9 mouse cellular contexts compared by ENCODE assay signal in genomic region chr10:42584436-42584983, GRCm38 (mm10). TPM values are rescaled to one million over a fixed set of nuclear protein-coding genes. Genes with fewer than 3 reads are reported as not detected.
DNase-seq lines count a peak whose midpoint lies in the region; ATAC-seq lines count a peak whose summit lies in the region.
"Had no signal": no experiment of that assay in that cellular context is flagged by ENCODE, and none has a peak within 500 bp of the region (broad histone marks: within the 10 kb centered on the region; RNA-seq: fewer than 3 reads in every experiment).

No protein-coding gene starts in this region.

- ATAC-seq in heart, embryonic 14.5 days (ENCODE audit: insufficient number of reproducible peaks, insufficient read depth, low FRiP score, low read depth), result no peak
- no peak for ATAC-seq in forebrain, embryonic 12.5 days (ENCODE audit: low FRiP score)
- no peak for ATAC-seq in limb, embryonic 15.5 days (ENCODE audit: insufficient number of reproducible peaks, low FRiP score, low TSS enrichment, low read depth)

- peak overlapping the region in 1 of 2 experiments; percentile 39; a peak in 2 of 4 replicates for H3K4me3 ChIP-seq in heart, embryonic 14.5 days (ENCODE audit: control insufficient read depth in 1 of 2, insufficient read depth in 1 of 2, low read depth in 1 of 2, low read length in 2 of 2)
- H3K4me3 ChIP-seq in forebrain, embryonic 12.5 days (replicated peaks), result peak overlapping the region; percentile 72
- H3K4me3 ChIP-seq in limb, embryonic 15.5 days, result peak overlapping the region; percentile 29

- H3K27me3 ChIP-seq in heart, embryonic 14.5 days (ENCODE audit: control insufficient read depth, insufficient read depth, low read length), result peaks cover 98% of the 10 kb centered on the region
- peaks cover 38% of the 10 kb centered on the region for H3K27me3 ChIP-seq in forebrain, embryonic 12.5 days
- H3K27me3 ChIP-seq in limb, embryonic 15.5 days, result peaks cover 94% of the 10 kb centered on the region

- H3K27ac ChIP-seq in heart, embryonic 14.5 days (replicated peaks in 1 of 2; ENCODE audit: control insufficient read depth in 1 of 2, insufficient read depth in 1 of 2, low read depth in 2 of 2, low read length in 2 of 2), result no peak overlapping the region
- peak overlapping the region; percentile 90 for H3K27ac ChIP-seq in forebrain, embryonic 12.5 days
- no peak overlapping the region for H3K27ac ChIP-seq in limb, embryonic 15.5 days

- H3K9ac ChIP-seq in heart, embryonic 14.5 days (ENCODE audit: low read length), result no peak overlapping the region
- H3K9ac ChIP-seq in forebrain, embryonic 12.5 days, result peak overlapping the region; percentile 97
- H3K9ac ChIP-seq in limb, embryonic 15.5 days, result no peak overlapping the region

- intact Hi-C loops in heart, postnatal 25 days (cut with DNase I), result no loop called here

- H3K36me3 ChIP-seq in heart, embryonic 14.5 days (ENCODE audit: control insufficient read depth, insufficient read depth, low read length), result no peaks in the 10 kb centered on the region
- H3K36me3 ChIP-seq in forebrain, embryonic 12.5 days (replicated peaks), result no peaks in the 10 kb centered on the region; the same call in 1 of the 2 replicates
- no peaks in the 10 kb centered on the region for H3K36me3 ChIP-seq in limb, embryonic 15.5 days

- H3K4me2 ChIP-seq in heart, embryonic 14.5 days (ENCODE audit: low read length), result peak overlapping the region; percentile 57
- peak overlapping the region; percentile 73 for H3K4me2 ChIP-seq in forebrain, embryonic 12.5 days
- H3K4me2 ChIP-seq in limb, embryonic 15.5 days, result peak overlapping the region; percentile 47

- no peak for DNase-seq in heart, postnatal 25 days (ENCODE audit: low spot score)
- peak; percentile 54 for DNase-seq in ES-CJ7 (ENCODE audit: low read depth, low spot score)
- DNase-seq in testis, postnatal 10 days (ENCODE audit: low spot score), result no peak
- DNase-seq in spleen, adult 12 weeks (ENCODE audit: low spot score), result no peak
- DNase-seq in spleen, postnatal 14 days (ENCODE audit: low spot score in 2 of 2), result no peak

- H3K9me3 ChIP-seq in heart, embryonic 14.5 days (ENCODE audit: control insufficient read depth, low read length), result 0 out of 2 replicates have a peak, but pooled peaks cover 3% of the 10 kb centered on the region
- no peaks in the 10 kb centered on the region for H3K9me3 ChIP-seq in forebrain, embryonic 12.5 days
- no peaks in the 10 kb centered on the region for H3K9me3 ChIP-seq in limb, embryonic 15.5 days

- H3K4me1 ChIP-seq in heart, embryonic 14.5 days (ENCODE audit: control insufficient read depth in 2 of 2, insufficient read depth in 2 of 2, low read length in 2 of 2), result peaks cover 5 to 27% of the 10 kb centered on the region in 2 experiments; a peak in 3 of 4 replicates
- peaks cover 71% of the 10 kb centered on the region for H3K4me1 ChIP-seq in forebrain, embryonic 12.5 days
- peaks cover 43% of the 10 kb centered on the region for H3K4me1 ChIP-seq in limb, embryonic 15.5 days

- whole genome bisulfite sequencing in heart, embryonic 14.5 days, result 1% methylated on average over 37 of the region's 37 CpGs
- under 1% methylated on average over 37 of the region's 37 CpGs for WGBS in forebrain, embryonic 12.5 days
- WGBS in limb, embryonic 15.5 days, result 1% methylated on average over 37 of the region's 37 CpGs

RNA-seq across cellular contexts. Expression of gene Ostm1, which starts 0.9 kb away (rescaled TPM):
- polyA plus RNA-seq in heart, embryonic 14.5 days (2014; fragmentation: Nextera tagmentation; extraction: Ambion mirVana), result 22.3 and 22.7 TPM in 2 replicates
- total RNA-seq in heart, postnatal 25 days (2021), result 10 to 100 TPM; 16.0 to 16.6 TPM
- 63.1 and 65.4 TPM in 2 replicates for polyA plus RNA-seq in forebrain, embryonic 12.5 days (2016; fragmentation: Nextera tagmentation; extraction: Ambion mirVana)
- polyA plus RNA-seq in limb, embryonic 15.5 days (2015; fragmentation: Nextera tagmentation; extraction: Ambion mirVana), result 13.0 and 13.5 TPM in 2 replicates

RNA-seq across cellular contexts. Expression of gene Nr2e1, which starts 1.1 kb away (rescaled TPM):
- polyA plus RNA-seq in heart, embryonic 14.5 days (2014; fragmentation: Nextera tagmentation; extraction: Ambion mirVana), result not detected in 2 replicates
- not detected for total RNA-seq in heart, postnatal 25 days (2021)
- polyA plus RNA-seq in forebrain, embryonic 12.5 days (2016; fragmentation: Nextera tagmentation; extraction: Ambion mirVana), result 104 TPM in 2 replicates
- polyA plus RNA-seq in limb, embryonic 15.5 days (2015; fragmentation: Nextera tagmentation; extraction: Ambion mirVana), result not detected in 2 replicates
- polyA plus RNA-seq: neural tube, embryonic 14.5 days had no signal

Comparison
In these comparisons a context has a peak if more than half of its experiments do, and no peak if none do; other contexts are left out.
1. RNA of gene Nr2e1, which starts 1.1 kb away (polyA plus RNA-seq): 104 TPM in forebrain, embryonic 12.5 days; not detected in heart, embryonic 14.5 days and not detected in limb, embryonic 15.5 days; every median in the first group is over 100 times any median in the second.
2. Peak in every context shown above with its lines, with median percentiles within 50 percentile points of each other: H3K4me2 ChIP-seq.